ENCODE assay signal across 8 mouse cellular contexts in the genomic region with DNA sequence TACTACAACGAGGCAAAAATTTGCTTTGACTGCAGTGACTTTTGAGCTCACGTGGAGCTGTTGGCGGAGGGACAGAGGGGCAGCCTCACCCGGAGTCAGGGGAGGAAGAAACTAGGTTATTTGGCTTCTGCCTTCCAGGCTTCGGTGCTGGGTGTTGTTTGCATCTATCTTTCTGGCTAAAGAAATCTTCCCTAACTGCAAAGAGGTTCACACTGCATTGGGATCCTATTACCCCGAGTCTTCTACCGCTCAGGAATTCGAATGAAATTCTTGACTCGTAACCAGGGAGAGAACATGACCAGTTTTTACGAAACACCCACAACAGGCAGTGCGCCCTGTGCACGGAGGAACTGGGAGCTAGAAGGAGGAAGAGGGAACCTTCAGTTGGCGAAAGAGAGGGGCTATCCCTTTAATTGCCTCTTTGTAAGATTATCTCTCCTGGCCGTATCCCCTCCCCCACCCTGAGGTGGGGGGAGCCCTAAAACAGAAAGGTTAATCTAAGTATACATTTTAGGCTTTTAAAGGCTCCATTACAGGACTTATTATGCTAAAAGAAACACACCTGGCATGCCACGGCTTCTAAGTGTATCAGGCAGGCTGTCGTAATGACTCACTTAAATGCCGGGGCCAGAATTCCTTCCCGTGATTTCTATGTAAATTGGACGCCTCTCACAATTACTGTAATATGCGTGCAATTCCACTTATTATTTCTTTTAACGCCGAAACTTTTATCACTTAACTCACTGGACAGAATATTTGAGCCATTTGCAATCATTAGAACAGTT.
DNase-seq lines count a peak whose midpoint lies in the region; ATAC-seq and TF ChIP-seq lines count a peak whose summit lies in the region.

No protein-coding gene starts in this region.

- no peaks in the 10 kb centered on the region for H3K9me3 ChIP-seq in midbrain, embryonic 15.5 days

- peak overlapping the region; percentile 21 for H3K4me2 ChIP-seq in midbrain, embryonic 15.5 days

- H3K4me1 ChIP-seq in midbrain, embryonic 15.5 days: peaks cover 20% of the 10 kb centered on the region

- H3K27ac ChIP-seq in left cerebral cortex, adult 2 months: no peak overlapping the region
- H3K27ac ChIP-seq in midbrain, embryonic 15.5 days: no peak overlapping the region

- no peak for ATAC-seq in midbrain, embryonic 15.5 days (replicated peaks)
- no peak for ATAC-seq in monocyte, adult 5-6 weeks (replicated peaks; ENCODE audit: insufficient number of reproducible peaks, low FRiP score, low TSS enrichment, poor library complexity, severe bottlenecking)
- ATAC-seq in megakaryocyte, adult 5-6 weeks (ENCODE audit: poor library complexity, severe bottlenecking): no peak

- peak overlapping the region; percentile 11 for H3K4me3 ChIP-seq in left cerebral cortex, adult 2 months
- H3K4me3 ChIP-seq in midbrain, embryonic 15.5 days: no peak overlapping the region

- TF ChIP-seq CTCF in left cerebral cortex, adult 2 months (IDR thresholded peaks at IDR 0.05): no peak

- no peaks in the 10 kb centered on the region for H3K36me3 ChIP-seq in midbrain, embryonic 15.5 days (replicated peaks)

- DNase-seq in left cerebral cortex, adult 2 months (ENCODE audit: extremely low spot score in 1 of 2, low spot score in 2 of 2): no peak
- no peak for DNase-seq in left cerebral cortex, postnatal 10 days (ENCODE audit: extremely low spot score in 1 of 2, low spot score in 2 of 2)
- peak; percentile 0 for DNase-seq in fibroblast of lung, adult 2 months (ENCODE audit: low read depth)
- DNase-seq in kidney, adult 11 months: peak; percentile 11
- DNase-seq in layer of hippocampus, postnatal 14 days (ENCODE audit: low spot score in 2 of 2): no peak

- intact Hi-C loops in left cerebral cortex, adult 2 months (cut with DNase I): no loop called here
- intact Hi-C loops in left cerebral cortex, postnatal 10 days (cut with DNase I): no loop called here

- peaks cover 30% of the 10 kb centered on the region for H3K27me3 ChIP-seq in midbrain, embryonic 15.5 days (replicated peaks)

- 13% methylated on average over 22 of the region's 22 CpGs for WGBS in midbrain, embryonic 15.5 days

- no peak overlapping the region for H3K9ac ChIP-seq in midbrain, embryonic 15.5 days

Comparison
In these comparisons a context has a peak if more than half of its experiments do, and no peak if none do; other contexts are left out.
1. DNase-seq: peak in fibroblast of lung, adult 2 months (single experiment) and kidney, adult 11 months (single experiment); none in left cerebral cortex, adult 2 months (0 of 2), left cerebral cortex, postnatal 10 days (0 of 2) and layer of hippocampus, postnatal 14 days (0 of 2).